Comparison of ENCODE assay signal across 21 mouse cellular contexts in genomic region chr14:24575111-24575510, GRCm38 (mm10).
DNase-seq lines count a peak whose midpoint lies in the region; ATAC-seq and TF ChIP-seq lines count a peak whose summit lies in the region.
"Had no signal": no experiment of that assay in that cellular context is flagged by ENCODE, and none has a peak within 500 bp of the region (broad histone marks: within the 10 kb centered on the region; RNA-seq: fewer than 3 reads in every experiment).

No protein-coding gene starts in this region.

- H3K27me3 ChIP-seq in midbrain, embryonic 11.5 days (ENCODE audit: control insufficient read depth, insufficient read depth, low read length) = no peaks in the 10 kb centered on the region
- no peaks in the 10 kb centered on the region for H3K27me3 ChIP-seq in midbrain, embryonic 15.5 days (replicated peaks)
- H3K27me3 ChIP-seq in heart, embryonic 12.5 days (replicated peaks) = no peaks in the 10 kb centered on the region
- H3K27me3 ChIP-seq: embryonic facial prominence, embryonic 12.5 days; liver, embryonic 12.5 days; lung, embryonic 15.5 days; midbrain, embryonic 12.5 days had no signal

- H3K27ac ChIP-seq in gastrocnemius, adult 2 months = no peak overlapping the region
- H3K27ac ChIP-seq in midbrain, embryonic 11.5 days (ENCODE audit: low read depth, low read length) = no peak overlapping the region
- H3K27ac ChIP-seq in midbrain, embryonic 15.5 days = no peak overlapping the region
- H3K27ac ChIP-seq in heart, embryonic 12.5 days (ENCODE audit: poor library complexity, severe bottlenecking) = peak overlapping the region; percentile 65
- H3K27ac ChIP-seq: embryonic facial prominence, embryonic 12.5 days; hindbrain, postnatal 0 days; liver, embryonic 12.5 days; lung, embryonic 15.5 days; macrophage; midbrain, embryonic 12.5 days had no signal

- H3K4me2 ChIP-seq in midbrain, embryonic 11.5 days = no peak overlapping the region
- H3K4me2 ChIP-seq in midbrain, embryonic 15.5 days = no peak overlapping the region
- H3K4me2 ChIP-seq in heart, embryonic 12.5 days = no peak overlapping the region
- H3K4me2 ChIP-seq: embryonic facial prominence, embryonic 12.5 days; liver, embryonic 12.5 days; lung, embryonic 15.5 days; midbrain, embryonic 12.5 days had no signal

- no peak overlapping the region for H3K9ac ChIP-seq in midbrain, embryonic 11.5 days (ENCODE audit: low read length)
- H3K9ac ChIP-seq in midbrain, embryonic 15.5 days = no peak overlapping the region
- H3K9ac ChIP-seq in heart, embryonic 12.5 days = no peak overlapping the region
- H3K9ac ChIP-seq: embryonic facial prominence, embryonic 12.5 days; liver, embryonic 12.5 days; lung, embryonic 15.5 days; midbrain, embryonic 12.5 days had no signal

- H3K4me1 ChIP-seq in midbrain, embryonic 11.5 days (ENCODE audit: control insufficient read depth, insufficient read depth, low read length) = peaks cover 14% of the 10 kb centered on the region
- peaks cover 20% of the 10 kb centered on the region for H3K4me1 ChIP-seq in midbrain, embryonic 15.5 days
- peaks cover 26% of the 10 kb centered on the region for H3K4me1 ChIP-seq in heart, embryonic 12.5 days (replicated peaks)
- H3K4me1 ChIP-seq: embryonic facial prominence, embryonic 12.5 days; liver, embryonic 12.5 days had no signal

- peak; percentile 33 for DNase-seq in gastrocnemius, adult 2 months
- no peak for DNase-seq in gastrocnemius, postnatal 36 days
- DNase-seq in midbrain, embryonic 11.5 days (ENCODE audit: low spot score, missing footprints) = peak; percentile 69
- peak; percentile 46 for DNase-seq in heart, postnatal 4 days
- no peak for DNase-seq in adrenal gland, postnatal 36 days
- no peak for DNase-seq in cerebellum, adult 11 months
- DNase-seq: adrenal gland, postnatal 10 days; cerebellum, adult 8-10 months; kidney, adult 11 months; kidney, postnatal 36 days; thymus, postnatal 25 days had no signal

- ATAC-seq in midbrain, embryonic 11.5 days (ENCODE audit: low FRiP score) = no peak
- no peak for ATAC-seq in midbrain, embryonic 15.5 days (replicated peaks)
- peak; percentile 39; the same call in 1 of the 2 replicates for ATAC-seq in heart, embryonic 12.5 days (ENCODE audit: insufficient number of reproducible peaks, low FRiP score)
- ATAC-seq: forebrain, embryonic 16.5 days; hindbrain, postnatal 0 days; liver, embryonic 12.5 days had no signal

- intact Hi-C loops in gastrocnemius, adult 2 months (cut with DNase I) = no loop called here
- intact Hi-C loops in gastrocnemius, postnatal 36 days (cut with DNase I) = no loop called here

- TF ChIP-seq CTCF in gastrocnemius, adult 2 months (IDR thresholded peaks at IDR 0.05) = no peak

- H3K4me3 ChIP-seq in gastrocnemius, adult 2 months = no peak overlapping the region
- H3K4me3 ChIP-seq in midbrain, embryonic 11.5 days (ENCODE audit: low read depth, low read length) = no peak overlapping the region
- H3K4me3 ChIP-seq in midbrain, embryonic 15.5 days = no peak overlapping the region
- no peak overlapping the region for H3K4me3 ChIP-seq in heart, embryonic 12.5 days
- H3K4me3 ChIP-seq: embryonic facial prominence, embryonic 12.5 days; liver, embryonic 12.5 days; lung, embryonic 15.5 days; midbrain, embryonic 12.5 days; myocyte had no signal

- H3K9me3 ChIP-seq in midbrain, embryonic 11.5 days (ENCODE audit: control insufficient read depth, low read length) = no peaks in the 10 kb centered on the region
- no peaks in the 10 kb centered on the region for H3K9me3 ChIP-seq in midbrain, embryonic 15.5 days
- H3K9me3 ChIP-seq in heart, embryonic 12.5 days (replicated peaks) = no peaks in the 10 kb centered on the region
- H3K9me3 ChIP-seq: embryonic facial prominence, embryonic 12.5 days; liver, embryonic 12.5 days; lung, embryonic 15.5 days; midbrain, embryonic 12.5 days had no signal

- no peaks in the 10 kb centered on the region for H3K36me3 ChIP-seq in midbrain, embryonic 11.5 days (ENCODE audit: control insufficient read depth, insufficient read depth, low read length)
- no peaks in the 10 kb centered on the region for H3K36me3 ChIP-seq in midbrain, embryonic 15.5 days (replicated peaks)
- no peaks in the 10 kb centered on the region for H3K36me3 ChIP-seq in heart, embryonic 12.5 days
- H3K36me3 ChIP-seq: embryonic facial prominence, embryonic 12.5 days; liver, embryonic 12.5 days; lung, embryonic 15.5 days; midbrain, embryonic 12.5 days had no signal

- WGBS in midbrain, embryonic 11.5 days = 82% methylated on average over 5 of the region's 5 CpGs
- 71% methylated on average over 5 of the region's 5 CpGs for WGBS in midbrain, embryonic 15.5 days
- 35% methylated on average over 5 of the region's 5 CpGs for WGBS in heart, embryonic 12.5 days

Comparison
In these comparisons a context has a peak if more than half of its experiments do, and no peak if none do; other contexts are left out.
1. DNase-seq: peak in gastrocnemius, adult 2 months (single experiment), midbrain, embryonic 11.5 days (single experiment) and heart, postnatal 4 days (single experiment); none in gastrocnemius, postnatal 36 days (0 of 2), adrenal gland, postnatal 36 days (0 of 2) and cerebellum, adult 11 months (single experiment).